Mouse (Mus musculus) kidney, postnatal 0 days (tissue): ENCODE results near the gene Mtf1. TPM values are rescaled to one million over a fixed set of nuclear protein-coding genes. Genes with fewer than 3 reads are reported as not detected.

Experiments
- ATAC-seq: fragments of 200-750 bp; cut with Nextera tagmentation; replicated peaks from 2 replicates; pipeline ENCODE4 v1.8.0; 2017; ENCODE audit warnings: low read depth, moderate number of reproducible peaks, moderate TSS enrichment, moderate library complexity; ENCODE audit not compliant: low FRiP score
- DNase-seq: peaks from one replicate; pipeline ENCODE4 v3.0.0-alpha.2; 2016; ENCODE audit warnings: low spot score
- H3K27ac ChIP-seq: fragments of 300-500 bp; sonication (generic); 2 replicates; pipeline ENCODE4 v1.5.1; 2014; ENCODE audit warnings: mild to moderate bottlenecking
- H3K27me3 ChIP-seq: fragments of 300-500 bp; sonication (generic); 2 replicates; pipeline ENCODE4 v1.6.1; 2014; ENCODE audit warnings: low read length, mixed read lengths; ENCODE audit not compliant: insufficient read depth
- H3K36me3 ChIP-seq: fragments of 300-500 bp; sonication (generic); 2 replicates; pipeline ENCODE4 v1.6.1; 2014; ENCODE audit warnings: low read length, mixed read lengths; ENCODE audit not compliant: insufficient read depth
- H3K4me1 ChIP-seq: fragments of 300-500 bp; sonication (generic); replicated peaks from 2 replicates; pipeline ENCODE4 v1.6.1; 2014; ENCODE audit warnings: antibody characterized with exemption, low read length, mixed read lengths; ENCODE audit not compliant: insufficient read depth
- H3K4me2 ChIP-seq: fragments of 300-500 bp; sonication (generic); 2 replicates; pipeline ENCODE4 v1.6.1; 2014; ENCODE audit warnings: mild to moderate bottlenecking, low read length, moderate library complexity, mixed read lengths
- H3K4me3 ChIP-seq: fragments of 300-500 bp; sonication (generic); replicated peaks from 2 replicates; pipeline ENCODE4 v1.5.1; 2014; ENCODE audit warnings: low read depth, low read length
- H3K9ac ChIP-seq: fragments of 300-500 bp; sonication (generic); 2 replicates; pipeline ENCODE4 v1.6.1; 2014; ENCODE audit warnings: low read depth, low read length
- H3K9me3 ChIP-seq: fragments of 300-500 bp; sonication (generic); replicated peaks from 2 replicates; pipeline ENCODE4 v1.6.1; 2016; ENCODE audit warnings: low read length, inconsistent platforms, mixed read lengths
- CTCF ChIP-seq: IDR thresholded peaks from 2 replicates; pipeline ENCODE4 v1.5.1; 2016; ENCODE audit warnings: antibody characterized with exemption, low read depth, mild to moderate bottlenecking, moderate library complexity
- WGBS: fragments of 180-500 bp; shearing (Covaris S2); extraction: QIAGEN DNeasy Blood & Tissue Kit; methylation state at CpG from one replicate; pipeline ENCODE4 v1.1.7; 2014; 5-methylcytosine and 5-hydroxymethylcytosine counted together
- polyA plus RNA-seq: library from polyadenylated mRNA; unstranded; fragments of >200 nt; fragmentation: Nextera tagmentation; extraction: Ambion mirVana; gene quantifications from 2 replicates; pipeline ENCODE4 v1.2.1, GENCODE M21; 2015

The Mtf1 gene
- polyA plus RNA-seq, 1 experiment from 2014 or later, result 14.8 TPM

GRCm38 (mm10) chr4:124825371-124825965, 23.6 kb downstream of the Mtf1 start:
- WGBS, result 96% methylated on average over 21 of the region's 21 CpGs
- Histone ChIP-seq H3K4me2 (no peak overlapping the region), H3K4me3 (no peak overlapping the region), H3K4me1 (no peaks in the 10 kb centered on the region), H3K27ac (no peak overlapping the region), H3K27me3 (no peaks in the 10 kb centered on the region), H3K9ac (no peak overlapping the region), H3K9me3 (no peaks in the 10 kb centered on the region), H3K36me3 (peaks cover 33% of the 10 kb centered on the region)
- TF ChIP-seq CTCF, result no peak
- ATAC-seq, result no peak
- no peak for DNase-seq

GRCm38 (mm10) chr4:124829671-124830070, 27.8 kb downstream of the Mtf1 start:
- Histone ChIP-seq H3K4me3 (no peak overlapping the region), H3K9me3 (no peaks in the 10 kb centered on the region), H3K4me2 (no peak overlapping the region), H3K9ac (no peak overlapping the region), H3K27ac (no peak overlapping the region), H3K4me1 (no peaks in the 10 kb centered on the region), H3K27me3 (no peaks in the 10 kb centered on the region), H3K36me3 (peaks cover 25% of the 10 kb centered on the region)
- DNase-seq (no peak), ATAC-seq (no peak)
- TF ChIP-seq CTCF, result no peak
- 70% methylated on average over 5 of the region's 5 CpGs for WGBS

- Histone ChIP-seq H3K9me3 (no peaks in the 10 kb centered on the region), H3K4me3 (no peak overlapping the region), H3K27ac (no peak overlapping the region), H3K27me3 (no peaks in the 10 kb centered on the region), H3K4me1 (no peaks in the 10 kb centered on the region), H3K9ac (no peak overlapping the region), H3K4me2 (no peak overlapping the region), H3K36me3 (peaks cover 24% of the 10 kb centered on the region)
- WGBS, result 95% methylated on average over 10 of the region's 10 CpGs
- ATAC-seq (no peak), DNase-seq (no peak)
- no peak for TF ChIP-seq CTCF
These were observed 30.9 kb downstream of the Mtf1 start for GRCm38 (mm10) chr4:124832796-124833195.

GRCm38 (mm10) chr4:124838035-124838700, 36.3 kb downstream of the Mtf1 start:
- Histone ChIP-seq H3K4me1 (no peaks in the 10 kb centered on the region), H3K4me2 (no peak overlapping the region), H3K27ac (no peak overlapping the region), H3K4me3 (no peak overlapping the region), H3K9me3 (no peaks in the 10 kb centered on the region), H3K27me3 (no peaks in the 10 kb centered on the region), H3K36me3 (peaks cover 33% of the 10 kb centered on the region; the same call in 1 of the 2 replicates), H3K9ac (no peak overlapping the region)
- WGBS, result 86% methylated on average over 14 of the region's 14 CpGs
- TF ChIP-seq CTCF, result no peak
- no peak for ATAC-seq
- DNase-seq, result no peak

- WGBS, result 94% methylated on average over 1 of the region's 1 CpGs
- peak; percentile 32; the same call in 1 of the 2 replicates for TF ChIP-seq CTCF
These were observed 39.1 kb downstream of the Mtf1 start for GRCm38 (mm10) chr4:124840998-124841397.

GRCm38 (mm10) chr4:124843493-124843892, 41.6 kb downstream of the Mtf1 start:
- DNase-seq, result peak; percentile 48
- peak; percentile 71; the same call in 1 of the 2 replicates for TF ChIP-seq CTCF
- H3K27me3 ChIP-seq, result no peaks in the 10 kb centered on the region
- H3K9ac ChIP-seq, result no peak overlapping the region
- ATAC-seq, result no peak; the same call in 1 of the 2 replicates
- H3K4me2 ChIP-seq, result no peak overlapping the region
- H3K27ac ChIP-seq, result no peak overlapping the region
- H3K4me1 ChIP-seq, result no peaks in the 10 kb centered on the region
- whole genome bisulfite sequencing, result 45% methylated on average over 11 of the region's 11 CpGs
- H3K4me3 ChIP-seq, result no peak overlapping the region
- H3K9me3 ChIP-seq, result no peaks in the 10 kb centered on the region
- peaks cover 21% of the 10 kb centered on the region; the same call in 1 of the 2 replicates for H3K36me3 ChIP-seq

More at GRCm38 (mm10) chr4:124840998-124841397, 39.1 kb downstream of the Mtf1 start:
- H3K4me1 ChIP-seq, result no peaks in the 10 kb centered on the region
- no peak overlapping the region for H3K4me2 ChIP-seq
- no peaks in the 10 kb centered on the region for H3K27me3 ChIP-seq
- ATAC-seq, result no peak
- no peak for DNase-seq
- no peak overlapping the region for H3K4me3 ChIP-seq
- H3K27ac ChIP-seq, result no peak overlapping the region
- H3K9ac ChIP-seq, result no peak overlapping the region
- peaks cover 35% of the 10 kb centered on the region; the same call in 1 of the 2 replicates for H3K36me3 ChIP-seq
- H3K9me3 ChIP-seq, result no peaks in the 10 kb centered on the region
